Mouse (Mus musculus) brain, embryonic 14.5 days (tissue): ENCODE data around the gene Nckap5.

Source experiments
- CTCF ChIP-seq: fragments of 200-500 bp; IDR thresholded peaks from 2 replicates; pipeline ENCODE4 v1.5.1; 2012; ENCODE audit warnings: inconsistent platforms, mild to moderate bottlenecking, moderate library complexity, borderline replicate concordance; ENCODE audit not compliant: insufficient read depth, insufficient read length; ENCODE audit errors: extremely low read depth
- POLR2A ChIP-seq: fragments of 200-500 bp; IDR thresholded peaks from 2 replicates; pipeline ENCODE4 v1.6.1; 2012; ENCODE audit warnings: mild to moderate bottlenecking, inconsistent platforms, borderline replicate concordance; ENCODE audit not compliant: poor library complexity, insufficient read depth, insufficient read length, severe bottlenecking; ENCODE audit errors: extremely low read depth

DNA sequence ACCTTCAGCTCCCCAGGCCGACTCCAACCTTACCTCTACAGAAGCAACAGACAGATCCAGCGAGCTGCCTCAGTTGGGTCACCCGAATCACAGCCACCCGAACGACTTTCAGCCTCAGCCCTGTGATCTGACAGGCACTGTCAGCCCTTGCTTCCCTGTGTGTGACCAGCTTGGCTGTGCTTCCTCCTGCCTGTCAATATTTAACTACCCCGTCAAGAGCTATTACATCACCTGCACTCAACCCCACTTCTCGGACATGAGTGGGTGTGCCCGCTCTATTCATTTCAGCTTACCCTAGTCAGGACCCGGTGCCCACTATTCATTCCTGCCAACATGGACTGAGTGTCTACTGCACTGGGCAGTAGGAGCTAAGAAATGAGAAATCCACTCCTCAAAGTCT, 226.0 kb downstream of the Nckap5 start:
- TF ChIP-seq CTCF (no peak), POLR2A (no peak)
